Mouse (Mus musculus) heart, postnatal 36 days (tissue): Measurements from ENCODE around the gene Olfr56. TPM values are rescaled to one million over a fixed set of nuclear protein-coding genes. Genes with fewer than 3 reads are reported as not detected.
"Not testable (repeated sequence)": the region's sequence is repeated elsewhere in the genome, so short reads cannot be mapped to it uniquely, and the experiment has no call there.

Experiments used
- DNase-seq, 2 experiments: peaks; one replicate each; pipeline ENCODE4 v3.0.0; 2021 to 2022
- intact Hi-C: fragments of 180-260 bp; cut with DNase I; formaldehyde crosslinking; loops from one replicate; pipeline ENCODE4 v1.15.1; 2025
- total RNA-seq, 2 experiments: library from RNA; stranded (reverse); gene quantifications; 2 replicates each; pipeline ENCODE4 v1.2.3; 2021

The Olfr56 gene
- total RNA-seq, 2 experiments from 2014 or later: not detected

- DNase-seq, intact Hi-C loops: not testable (repeated sequence)
These were observed 72.6 kb downstream of the Olfr56 start, which contains the start of gene 9930111J21Rik2 for GRCm38 (mm10) chr11:49051093-49051891. Gene 9930111J21Rik2 (minus strand): TSS chr11:49051242.

DNA sequence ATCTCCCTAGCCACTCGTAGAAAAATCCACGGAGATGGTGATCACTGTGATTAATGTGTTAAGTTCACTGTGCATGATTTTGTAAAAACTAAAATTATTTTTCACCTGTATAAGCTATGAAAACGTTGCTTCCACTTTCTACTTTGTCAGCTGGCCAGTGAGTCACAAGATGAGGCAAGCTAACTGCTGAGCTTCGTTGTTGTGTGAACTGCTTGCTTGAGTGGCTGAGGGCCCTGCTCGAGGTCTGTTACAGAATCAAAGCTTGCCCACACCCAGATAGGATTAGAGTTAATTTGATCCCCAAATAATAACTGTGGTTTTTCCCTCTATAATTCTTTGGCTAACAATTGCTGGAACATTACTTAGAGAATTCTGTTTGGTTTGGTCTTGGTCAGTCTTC is 73.2 kb downstream of the Olfr56 start:
- intact Hi-C loops, DNase-seq: not testable (repeated sequence)

DNA sequence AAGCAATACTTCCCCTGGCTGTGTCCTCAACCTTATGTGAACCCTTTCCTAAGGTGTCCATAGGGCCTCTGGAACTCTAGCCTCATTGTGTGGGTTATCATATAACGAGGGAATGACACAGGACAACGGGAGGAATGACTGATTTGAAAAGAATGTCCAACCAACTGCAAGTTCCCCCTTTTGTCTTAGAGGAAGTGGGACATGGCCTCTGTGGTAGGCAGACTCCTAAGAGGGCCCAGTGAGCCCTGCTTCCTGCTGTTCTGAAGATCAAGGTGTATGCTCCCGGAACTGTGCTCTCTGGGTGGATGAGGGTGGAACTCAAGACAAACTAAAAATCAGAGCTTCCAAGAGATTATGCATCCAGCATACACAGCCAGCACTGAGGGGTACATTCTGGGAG is 81.4 kb downstream of the Olfr56 start:
- DNase-seq, intact Hi-C loops: not testable (repeated sequence)

DNA sequence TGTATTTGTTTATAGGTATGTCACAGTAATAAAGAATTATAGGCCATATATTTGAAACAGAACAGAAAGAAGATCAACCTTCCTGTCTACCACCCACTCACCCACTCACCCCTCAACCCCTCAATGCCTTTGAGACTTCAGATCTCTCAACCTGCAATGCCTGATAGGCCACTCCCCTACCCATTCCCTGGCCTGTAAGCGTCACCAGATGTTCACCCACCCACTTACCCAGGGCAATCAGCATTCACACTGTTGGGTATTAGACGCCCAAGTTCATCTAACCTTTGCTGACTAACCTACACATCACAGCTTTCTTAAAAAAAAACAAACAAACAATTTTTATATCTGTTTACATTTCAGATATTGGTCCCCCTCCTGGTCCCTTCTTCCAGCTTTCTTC is 83.2 kb downstream of the Olfr56 start:
- intact Hi-C loops, DNase-seq: not testable (repeated sequence)

- DNase-seq, intact Hi-C loops: not testable (repeated sequence)
These were observed 85.2 kb downstream of the Olfr56 start, which contains the start of gene Tgtp2 for GRCm38 (mm10) chr11:49063713-49064469. Gene Tgtp2 (minus strand): TSS chr11:49064206.

GRCm38 (mm10) chr11:49068358-49068757 is 89.7 kb downstream of the Olfr56 start:
- intact Hi-C loops: no loop called here

GRCm38 (mm10) chr11:49076001-49076757 is 97.5 kb downstream of the Olfr56 start, which contains the start of gene Ifi47:
Gene Ifi47 (plus strand): TSS chr11:49076587.
- intact Hi-C loops: loop anchor here (5.0 kb wide), 1 partner anchor 79 kb away; no protein-coding TSS in a partner anchor

More at GRCm38 (mm10) chr11:49068358-49068757, 89.7 kb downstream of the Olfr56 start:
- DNase-seq: no peak

GRCm38 (mm10) chr11:49077012-49077411 is 98.3 kb downstream of the Olfr56 start:
- DNase-seq: no peak
- intact Hi-C loops: loop anchor here (5.0 kb wide), 1 partner anchor 80 kb away; no protein-coding TSS in a partner anchor

More at GRCm38 (mm10) chr11:49076001-49076757, 97.5 kb downstream of the Olfr56 start, which contains the start of gene Ifi47:
- DNase-seq: not testable (repeated sequence)

DNA sequence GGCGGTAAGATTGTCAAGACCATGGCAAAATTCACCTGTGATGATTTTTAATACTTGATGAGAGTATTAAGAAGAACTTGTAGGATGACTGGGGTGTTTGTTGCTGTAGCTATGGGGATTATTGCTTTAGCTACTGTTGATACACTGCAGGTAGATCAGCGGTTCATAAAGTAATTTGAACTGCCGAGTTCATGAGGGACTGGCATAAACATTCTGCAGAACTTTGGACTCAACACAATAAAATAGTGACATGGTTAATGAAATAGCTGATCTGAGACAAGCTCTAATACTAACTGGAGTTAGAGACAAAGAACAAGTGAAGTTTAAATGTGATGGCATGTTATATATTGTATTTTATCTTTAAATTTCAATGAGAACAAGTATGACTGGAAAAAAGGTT is 100.0 kb downstream of the Olfr56 start:
- intact Hi-C loops: loop anchor here (1.0 to 5.0 kb wide), 2 partner anchors 81 to 156 kb away; no protein-coding TSS in a partner anchor

DNA sequence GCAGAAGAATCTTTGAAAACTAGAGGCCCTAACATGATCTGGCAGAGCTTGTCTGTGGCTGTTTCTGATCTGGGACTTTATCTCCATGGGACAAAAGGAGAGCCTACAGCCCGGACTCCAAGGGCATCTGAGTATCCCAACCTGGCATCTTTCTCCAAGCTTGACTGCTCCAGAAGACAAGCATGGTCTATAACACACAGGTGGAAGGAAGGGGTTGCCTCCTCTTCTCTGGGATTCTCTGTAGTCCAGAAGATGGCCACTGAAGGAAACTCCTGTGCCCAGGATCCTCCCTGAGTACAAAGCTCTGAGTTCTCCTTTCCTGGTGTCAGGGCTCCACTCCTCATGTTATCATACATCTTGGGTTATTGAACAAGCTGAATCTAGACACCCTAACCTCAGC is 101.9 kb downstream of the Olfr56 start:
- intact Hi-C loops: no loop called here
- no peak for DNase-seq

More for the DNA sequence above, 100.0 kb downstream of the Olfr56 start:
- no peak for DNase-seq

DNA sequence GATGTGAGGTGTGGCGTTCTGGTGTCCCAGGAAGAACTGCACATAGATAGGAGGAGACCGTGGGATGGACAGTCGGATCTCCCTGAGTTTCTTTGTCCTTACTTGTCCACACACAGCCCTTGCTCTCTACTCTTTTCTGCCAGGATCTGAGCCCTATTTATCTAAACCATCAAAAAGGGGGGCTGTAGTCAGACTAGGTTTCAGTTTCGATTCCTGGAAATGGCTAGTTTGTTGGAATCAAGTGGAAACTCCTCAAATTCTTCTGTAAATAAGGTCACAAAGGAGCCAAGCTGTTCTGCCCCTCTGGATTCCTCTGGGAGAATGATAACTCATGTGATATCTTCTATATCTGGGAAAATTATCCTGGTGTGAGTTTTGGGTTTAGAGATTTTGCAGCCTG is 102.7 kb downstream of the Olfr56 start:
- intact Hi-C loops: no loop called here
- no peak for DNase-seq

GRCm38 (mm10) chr11:49081886-49082285 is 103.2 kb downstream of the Olfr56 start:
- intact Hi-C loops: no loop called here

GRCm38 (mm10) chr11:49083146-49083545 is 104.5 kb downstream of the Olfr56 start:
- intact Hi-C loops: no loop called here
- DNase-seq: no peak

More at GRCm38 (mm10) chr11:49081886-49082285, 103.2 kb downstream of the Olfr56 start:
- DNase-seq: no peak

- no peak for DNase-seq
- intact Hi-C loops: loop anchor here (2.0 kb wide), 1 partner anchor 211 kb away; no protein-coding TSS in a partner anchor
These were observed 105.1 kb downstream of the Olfr56 start for GRCm38 (mm10) chr11:49083808-49084207.

DNA sequence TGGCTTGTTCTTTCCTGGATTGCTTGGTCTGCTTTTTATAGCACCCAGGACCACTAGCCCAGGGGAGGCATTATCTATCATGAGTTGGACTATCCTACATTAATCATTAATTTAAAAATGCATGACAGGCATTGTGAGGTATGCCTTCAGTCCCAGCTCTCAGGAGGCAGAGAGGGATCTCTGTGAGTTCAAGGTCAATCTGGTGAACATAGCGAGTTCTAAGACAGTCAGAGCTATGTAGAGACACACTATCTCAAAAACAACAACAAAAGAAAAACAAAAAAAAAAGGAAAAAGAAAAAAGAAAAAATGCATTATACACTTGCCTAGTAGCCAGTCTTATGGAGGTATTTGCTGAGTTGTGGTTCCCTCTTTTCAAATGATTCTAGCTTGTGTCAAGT is 105.7 kb downstream of the Olfr56 start:
- intact Hi-C loops: loop anchor here (2.0 kb wide), 1 partner anchor 212 kb away; no protein-coding TSS in a partner anchor
- no peak for DNase-seq

DNA sequence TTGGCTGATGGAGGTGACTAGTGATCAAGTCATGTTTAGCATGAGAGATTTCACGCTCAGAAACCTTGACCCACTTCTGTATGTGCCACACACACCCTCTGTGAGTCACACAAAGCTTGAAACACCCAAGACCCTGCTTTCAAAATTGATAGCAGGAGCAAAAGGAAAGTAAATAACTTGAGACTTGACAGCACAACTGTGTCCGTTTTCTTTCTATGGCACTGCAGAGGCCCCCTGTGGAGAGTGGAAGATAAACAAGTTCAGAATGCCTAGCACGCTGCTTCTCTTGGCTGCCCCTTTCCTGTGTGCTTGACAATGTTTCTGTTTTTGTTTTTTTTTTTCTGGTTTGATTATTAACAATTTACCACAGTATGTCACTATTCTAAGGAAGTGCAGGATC is 106.2 kb downstream of the Olfr56 start:
- intact Hi-C loops: loop anchor here (2.0 kb wide), 1 partner anchor 212 kb away; no protein-coding TSS in a partner anchor

DNA sequence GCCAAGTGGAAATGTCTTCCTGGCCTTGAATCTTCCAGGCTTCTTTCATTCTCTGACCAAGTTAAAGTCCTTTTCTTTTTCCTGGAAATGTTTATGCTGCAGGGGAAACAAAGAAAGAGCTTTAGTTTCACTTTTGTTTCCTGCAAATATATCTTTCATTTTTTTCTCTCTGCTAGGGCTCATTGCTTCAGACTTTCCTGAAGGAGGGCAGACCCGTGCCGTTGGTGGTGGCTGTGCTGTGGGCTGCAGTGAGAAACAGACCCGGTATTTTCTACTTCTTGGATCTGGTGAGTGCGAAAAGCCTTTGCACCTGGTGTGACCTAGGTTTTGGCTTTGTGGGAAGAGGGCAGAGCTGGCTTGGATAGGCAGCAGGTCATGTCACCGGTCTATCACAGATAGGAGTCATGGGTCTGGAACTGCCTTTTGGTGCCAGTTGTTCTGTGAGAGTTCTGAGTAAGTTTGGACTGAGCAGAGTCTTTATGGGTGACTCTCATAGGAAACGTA is 108.2 kb downstream of the Olfr56 start:
- intact Hi-C loops: no loop called here
- no peak for DNase-seq

More for the DNA sequence above, 106.2 kb downstream of the Olfr56 start:
- no peak for DNase-seq

DNA sequence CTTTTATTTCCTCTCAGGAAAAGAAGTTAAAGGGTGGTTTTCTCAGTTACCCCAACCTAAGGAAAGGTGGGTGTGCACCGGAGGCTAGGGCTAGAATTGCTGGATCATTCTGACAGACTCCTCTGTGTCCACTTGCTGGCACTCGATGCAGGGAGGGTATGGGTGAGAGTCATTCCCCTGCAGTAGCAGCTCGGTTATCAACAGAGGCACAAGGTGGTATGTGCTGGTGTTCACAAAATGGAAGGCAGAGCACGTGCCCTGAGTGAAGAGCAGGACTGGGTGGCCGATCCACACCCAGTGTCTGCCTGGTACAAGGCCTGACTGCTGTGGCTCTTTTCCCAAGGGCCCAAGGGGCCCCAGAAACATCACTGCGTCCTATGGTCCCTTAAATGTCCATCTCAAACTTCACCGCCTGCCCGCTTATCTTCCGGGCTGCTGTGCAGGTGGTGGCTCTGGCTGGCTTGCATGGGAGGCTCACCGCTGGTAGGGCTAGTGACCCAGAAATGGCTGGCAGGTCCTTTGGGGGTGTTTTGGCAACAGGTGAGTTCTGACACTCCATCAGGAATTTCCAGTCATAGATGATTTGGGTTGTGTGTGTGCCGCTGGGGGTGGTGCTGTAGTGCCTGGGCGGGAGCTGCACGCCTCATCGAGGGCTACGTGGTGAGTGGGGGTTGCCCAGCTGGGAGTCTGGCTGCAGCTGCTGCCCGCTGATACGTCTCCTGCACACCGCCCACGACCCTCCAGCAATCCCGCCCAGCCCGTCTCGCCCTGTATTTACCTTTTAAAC is 109.3 kb downstream of the Olfr56 start:
- intact Hi-C loops: no loop called here
- DNase-seq: no peak
